Mouse (Mus musculus) splenic B cell, adult 2 months (primary cell): ENCODE measurements around the gene Olfr550.

Experiments used
- DNase-seq: peaks from one replicate; pipeline ENCODE4 v3.0.0-alpha.2; 2011; ENCODE audit warnings: low read depth, low spot score
- H3K27me3 ChIP-seq: 2 replicates; pipeline ENCODE4 v1.6.1; 2012; ENCODE audit warnings: mild to moderate bottlenecking, low read length, moderate library complexity, mixed read lengths; ENCODE audit not compliant: control insufficient read depth, poor library complexity, insufficient read depth, severe bottlenecking
- H3K36me3 ChIP-seq: 2 replicates; pipeline ENCODE4 v1.6.1; 2012; ENCODE audit warnings: mild to moderate bottlenecking, low read length, moderate library complexity, mixed read lengths; ENCODE audit not compliant: control insufficient read depth, poor library complexity, insufficient read depth, severe bottlenecking

The Olfr550 gene

DNA sequence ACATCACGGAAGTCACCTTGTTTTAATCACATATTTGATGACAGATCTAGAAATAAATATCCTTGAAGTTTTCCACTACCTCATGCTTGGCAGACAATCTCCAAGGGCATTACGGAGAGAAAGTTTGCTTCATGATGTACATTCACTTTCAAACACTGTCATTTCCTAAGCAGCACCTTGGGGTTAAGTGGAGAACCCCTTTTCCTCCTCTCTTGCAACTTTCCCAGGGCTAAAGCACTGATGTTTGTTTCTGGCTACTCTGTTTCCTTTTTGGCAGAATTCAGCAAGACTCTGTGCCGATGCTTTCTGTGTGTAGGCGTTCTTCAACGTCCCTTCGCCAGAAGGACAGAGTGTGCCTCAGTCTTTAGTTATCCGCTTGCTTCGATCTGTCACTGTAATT lies at the start of gene Olfr550:
TSS of gene Olfr550 (plus strand) at position 301 of the 400 bp plus-strand sequence.
- Histone ChIP-seq H3K27me3 (no peaks in the 10 kb centered on the region), H3K36me3 (no peaks in the 10 kb centered on the region)
- no peak for DNase-seq

DNA sequence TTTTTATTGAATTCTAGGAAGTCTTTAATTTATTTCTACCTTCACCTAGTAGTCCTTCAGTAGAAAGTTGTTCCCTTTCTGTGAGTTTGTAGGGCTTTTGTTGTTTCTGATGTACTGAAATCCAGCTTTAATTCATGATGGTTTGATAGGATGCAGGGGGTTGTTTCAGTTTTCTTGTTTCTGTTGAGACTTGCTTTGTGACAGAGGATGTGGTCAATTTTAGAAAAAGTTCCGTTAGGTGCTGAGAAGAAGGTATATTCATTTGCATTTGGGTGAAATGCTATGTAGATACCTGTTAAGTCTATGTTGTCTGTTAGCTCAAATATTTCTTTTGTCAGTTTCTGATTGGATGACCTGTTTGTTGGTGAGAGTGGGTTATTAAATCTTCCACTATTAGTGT lies 42.2 kb upstream of the Olfr550 start:
- Histone ChIP-seq H3K36me3 (no peaks in the 10 kb centered on the region), H3K27me3 (no peaks in the 10 kb centered on the region)
- no peak for DNase-seq

DNA sequence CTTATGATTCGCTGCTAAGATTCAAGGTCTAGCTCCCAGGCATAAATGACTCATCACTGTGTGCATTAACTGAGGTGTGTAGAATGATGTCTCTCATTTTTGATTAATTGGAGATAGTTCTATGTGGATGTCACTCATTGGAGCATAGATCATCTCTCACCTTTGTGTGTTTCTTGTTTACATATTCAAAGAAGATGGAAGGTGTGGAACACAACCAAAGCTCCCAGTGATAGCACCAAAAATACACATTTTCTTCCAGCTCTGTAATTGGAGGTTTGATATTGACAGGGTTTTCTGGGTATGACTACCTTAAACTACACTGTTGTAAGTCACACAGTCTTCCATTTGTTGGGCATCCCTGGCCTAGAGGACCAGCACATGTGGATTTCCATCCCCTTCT lies 36.8 kb upstream of the Olfr550 start, which contains the start of gene Olfr547:
TSS of gene Olfr547 (plus strand) at position 301 of the 400 bp plus-strand sequence.
- DNase-seq = no peak
- H3K27me3 ChIP-seq = no peaks in the 10 kb centered on the region
- no peaks in the 10 kb centered on the region for H3K36me3 ChIP-seq

DNA sequence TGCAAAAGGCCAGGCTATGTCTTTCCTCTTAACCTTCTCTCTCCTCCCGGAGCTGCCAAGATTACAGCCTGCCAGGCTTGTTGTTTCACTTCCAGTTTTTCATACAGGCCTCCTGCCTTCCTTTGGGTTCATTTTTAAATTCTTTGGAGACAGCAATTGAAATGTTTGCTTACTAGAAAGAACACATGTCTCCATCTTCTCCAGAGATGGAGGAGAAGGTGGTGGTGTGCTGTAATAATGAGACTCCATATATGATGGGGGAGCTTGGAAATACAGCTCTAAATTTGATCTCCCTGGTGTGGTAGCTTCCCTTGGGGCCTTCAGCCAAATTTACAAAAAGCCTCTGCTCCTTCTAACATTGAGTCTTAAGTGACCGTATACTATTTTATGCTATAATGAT lies 30.6 kb upstream of the Olfr550 start, which contains the start of gene Olfr548-ps1:
TSS of gene Olfr548-ps1 (plus strand) at position 301 of the 400 bp plus-strand sequence.
- H3K36me3 ChIP-seq = no peaks in the 10 kb centered on the region
- no peaks in the 10 kb centered on the region for H3K27me3 ChIP-seq
- no peak for DNase-seq

DNA sequence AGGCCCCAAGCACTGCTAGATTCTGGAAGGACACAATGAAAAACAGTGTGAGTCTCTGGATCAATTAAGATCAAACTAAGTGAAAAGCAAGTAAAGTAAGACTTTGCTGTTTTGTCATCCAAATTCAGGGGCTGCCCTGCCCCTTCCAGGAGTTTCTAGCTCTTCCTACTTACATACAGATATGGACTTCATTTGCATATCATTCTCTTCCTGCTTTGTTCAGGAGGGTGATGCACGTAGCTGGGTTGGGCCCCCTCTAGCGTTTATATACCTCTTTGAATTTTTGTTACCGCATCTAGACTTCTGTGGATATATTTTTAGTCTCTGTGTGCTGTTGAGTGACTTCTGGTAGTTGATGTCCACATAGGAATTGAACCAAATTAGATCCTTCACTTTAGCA lies 30.0 kb upstream of the Olfr550 start:
- DNase-seq = no peak
- Histone ChIP-seq H3K36me3 (no peaks in the 10 kb centered on the region), H3K27me3 (no peaks in the 10 kb centered on the region)

DNA sequence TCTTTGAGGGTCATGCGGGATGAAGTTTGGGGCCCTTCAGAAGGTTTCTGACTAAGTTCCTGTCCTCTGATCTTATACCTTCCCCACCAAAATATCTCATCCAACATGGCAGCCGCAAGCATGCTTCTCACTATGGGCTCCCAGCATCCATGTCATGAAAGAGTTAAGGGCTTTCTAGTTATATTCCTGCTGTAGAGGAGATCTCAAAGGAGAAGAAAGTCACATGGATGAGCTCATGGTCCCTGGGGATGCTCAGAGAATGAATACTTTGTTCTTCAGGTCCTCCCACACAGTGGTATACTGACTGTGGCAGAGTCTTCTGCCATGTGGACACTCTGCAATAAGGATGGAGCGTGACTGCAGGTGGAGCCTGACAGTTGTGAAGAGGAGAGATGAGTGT lies 21.7 kb upstream of the Olfr550 start, which contains the start of gene Olfr549:
TSS of gene Olfr549 (plus strand) at position 301 of the 400 bp plus-strand sequence.
- no peak for DNase-seq
- Histone ChIP-seq H3K27me3 (no peaks in the 10 kb centered on the region), H3K36me3 (no peaks in the 10 kb centered on the region)

DNA sequence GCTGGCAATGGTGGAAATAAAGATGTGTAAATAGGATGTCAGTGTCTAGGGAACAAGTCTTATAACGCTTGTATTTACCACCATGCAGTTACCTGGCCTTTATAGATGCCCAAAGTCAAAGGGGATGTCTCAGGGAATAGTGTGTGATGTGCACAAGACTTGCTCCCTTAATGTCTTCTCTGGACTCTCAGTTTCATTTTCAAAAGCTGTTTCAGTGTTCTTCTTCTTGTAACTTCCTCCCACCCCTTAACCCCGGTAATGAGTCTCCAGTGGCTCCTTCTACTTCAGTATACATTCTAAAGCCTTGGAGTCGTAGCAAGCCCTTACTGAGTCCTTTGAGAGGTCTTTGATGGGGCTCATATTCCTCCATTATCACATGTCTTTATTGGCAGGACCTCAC lies 18.0 kb upstream of the Olfr550 start:
- peak; percentile 26 for DNase-seq
- H3K27me3 ChIP-seq = no peaks in the 10 kb centered on the region
- H3K36me3 ChIP-seq = no peaks in the 10 kb centered on the region

DNA sequence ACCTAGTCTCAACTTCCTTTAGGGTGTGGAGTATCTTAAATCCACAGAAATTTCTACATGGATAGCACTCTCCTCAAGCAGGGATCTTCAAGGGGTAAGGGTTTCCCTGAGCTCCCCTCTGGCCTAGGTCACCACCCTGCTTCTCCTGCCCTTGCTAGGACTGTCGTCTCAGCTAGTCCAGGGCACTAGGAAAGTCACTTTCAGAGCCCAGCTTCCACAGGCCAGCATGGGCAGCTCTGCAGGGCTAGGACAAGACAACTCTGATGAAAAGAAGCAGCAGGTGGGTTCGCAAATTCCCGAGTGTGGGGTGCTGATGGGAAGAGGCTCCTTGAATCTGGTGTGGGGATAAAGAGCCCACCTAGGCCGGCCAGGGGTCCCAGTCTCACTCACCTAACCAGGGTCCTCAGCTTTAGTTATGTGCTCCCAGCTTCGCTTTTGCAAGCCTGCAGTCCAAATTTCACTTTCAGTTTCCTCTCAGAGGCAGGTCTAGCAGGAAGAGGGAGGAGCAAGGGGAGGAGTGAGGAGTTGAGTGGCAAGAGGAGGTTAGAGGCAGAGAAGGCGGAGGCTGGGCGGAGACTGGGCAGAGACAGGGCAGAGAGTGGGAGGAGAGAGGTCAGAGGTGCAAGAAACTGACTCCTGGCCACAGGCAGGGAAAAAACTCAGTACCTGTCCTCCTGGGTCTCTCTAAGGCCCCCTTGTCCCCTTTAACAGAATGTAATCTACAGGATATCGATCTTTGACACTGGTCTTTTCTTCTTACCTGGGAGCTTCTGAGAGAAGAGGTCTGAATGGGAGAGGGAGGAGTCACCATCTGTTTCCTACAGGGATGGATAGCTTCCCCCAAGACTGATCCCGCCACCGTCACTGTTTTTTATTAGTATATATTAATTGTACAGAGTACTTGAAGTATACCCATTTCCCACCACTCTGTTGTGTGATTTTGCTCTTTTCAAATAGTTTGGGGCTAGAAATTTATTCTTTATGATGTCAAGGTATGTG lies 5.9 kb upstream of the Olfr550 start, which contains the start of gene Trim21:
TSS of gene Trim21 (minus strand) at position 488 of the 999 bp plus-strand sequence.
- no peaks in the 10 kb centered on the region for H3K27me3 ChIP-seq
- 0 out of 2 replicates have a peak, but pooled peaks cover 8% of the 10 kb centered on the region for H3K36me3 ChIP-seq
- peak; percentile 92 for DNase-seq

DNA sequence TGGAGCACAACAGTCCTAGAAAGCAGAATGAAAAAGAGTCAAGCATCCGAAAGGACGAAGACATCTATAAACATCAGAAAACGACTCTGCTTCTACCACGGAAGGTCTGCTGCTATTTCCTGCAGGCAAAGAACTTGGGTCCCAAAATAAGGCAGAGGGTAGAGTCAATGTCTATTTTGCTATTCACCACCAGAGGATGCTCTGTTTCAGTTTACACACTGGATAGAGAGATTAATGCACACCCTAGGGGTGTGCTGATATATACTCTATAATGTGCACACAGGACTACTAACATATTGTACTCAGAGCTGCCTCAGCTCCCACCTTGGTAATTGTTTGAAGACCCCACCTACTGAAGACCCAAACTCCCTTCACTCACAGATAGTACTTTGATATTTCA lies 5.0 kb upstream of the Olfr550 start:
- no peaks in the 10 kb centered on the region for H3K27me3 ChIP-seq
- DNase-seq = no peak
- H3K36me3 ChIP-seq = 0 out of 2 replicates have a peak, but pooled peaks cover 3% of the 10 kb centered on the region

DNA sequence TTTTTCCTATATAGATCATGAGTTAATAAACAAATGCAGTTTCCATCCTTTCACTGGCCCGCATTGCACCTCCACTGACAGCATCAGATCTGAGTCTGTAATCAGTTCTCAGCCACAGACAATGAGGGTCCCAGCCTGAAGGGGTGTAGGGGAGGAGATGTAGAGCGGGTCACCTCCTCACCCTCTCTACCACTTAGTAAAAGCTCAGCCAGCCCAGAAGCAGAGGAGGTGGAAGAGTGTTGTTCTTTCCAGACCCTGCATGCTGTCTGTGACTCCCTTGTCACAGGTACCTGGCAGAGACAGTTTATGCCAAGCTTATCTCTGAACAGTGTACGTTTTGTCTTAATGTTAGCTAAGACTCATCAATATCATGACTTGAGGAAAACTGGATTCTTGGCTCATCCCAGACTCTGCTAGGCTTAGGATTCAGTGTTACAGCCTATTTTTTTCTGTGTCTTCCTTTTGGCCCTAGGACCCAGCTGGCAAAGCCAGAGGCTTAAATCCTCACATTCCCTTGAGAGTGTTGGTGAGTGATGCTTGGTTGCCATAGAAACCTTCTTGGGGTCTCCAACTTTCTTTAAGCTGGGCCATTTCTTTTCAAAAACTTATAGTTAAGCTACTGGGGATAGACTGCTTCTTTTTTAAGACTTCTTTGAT lies 2.1 kb downstream of the Olfr550 start:
- H3K27me3 ChIP-seq = no peaks in the 10 kb centered on the region

DNA sequence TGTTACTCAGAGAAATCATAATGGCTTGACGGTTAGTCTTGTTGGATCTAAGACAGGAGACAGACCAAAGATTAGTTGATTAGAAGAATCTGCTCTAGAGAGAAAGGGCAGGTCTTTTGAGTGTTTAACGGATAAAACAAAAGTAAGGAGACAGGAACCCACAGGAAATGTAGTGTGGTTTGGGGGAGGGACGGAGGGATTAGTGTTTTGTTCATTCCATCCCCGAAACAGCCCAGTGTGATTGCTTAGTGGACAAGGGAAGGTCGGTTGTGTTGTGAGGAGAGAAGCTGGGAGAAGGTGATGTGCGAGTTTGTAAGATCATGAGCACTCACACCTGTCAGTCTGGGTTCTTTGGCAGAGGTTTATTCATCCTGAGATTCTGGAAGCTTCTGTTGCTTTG lies 4.8 kb downstream of the Olfr550 start:
- Histone ChIP-seq H3K27me3 (no peaks in the 10 kb centered on the region), H3K36me3 (no peaks in the 10 kb centered on the region)
- DNase-seq = no peak

More for the DNA sequence above, 2.1 kb downstream of the Olfr550 start:
- DNase-seq = no peak
- H3K36me3 ChIP-seq = no peaks in the 10 kb centered on the region

DNA sequence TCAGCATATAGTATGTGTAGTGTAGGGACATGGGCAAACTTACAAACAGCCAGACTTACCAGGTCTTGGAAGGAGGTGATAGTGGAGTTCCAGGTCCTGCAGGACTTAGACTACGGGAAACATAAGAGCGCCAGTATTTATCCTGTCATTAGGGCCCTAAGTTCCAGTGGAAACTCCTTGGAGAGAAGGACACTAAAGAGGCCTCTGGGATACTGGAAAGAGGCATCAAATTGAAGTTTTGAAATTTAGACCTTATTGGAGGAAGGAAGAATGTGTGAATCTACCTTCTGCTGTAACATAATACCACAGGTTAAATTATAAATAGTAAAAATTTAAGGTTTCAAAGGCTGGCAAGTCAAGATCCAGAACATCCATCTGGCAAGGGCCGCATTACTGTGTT lies 20.5 kb downstream of the Olfr550 start, which contains the start of gene Olfr551:
TSS of gene Olfr551 (minus strand) at position 101 of the 400 bp plus-strand sequence.
- DNase-seq = no peak
- no peaks in the 10 kb centered on the region for H3K27me3 ChIP-seq
- no peaks in the 10 kb centered on the region for H3K36me3 ChIP-seq

DNA sequence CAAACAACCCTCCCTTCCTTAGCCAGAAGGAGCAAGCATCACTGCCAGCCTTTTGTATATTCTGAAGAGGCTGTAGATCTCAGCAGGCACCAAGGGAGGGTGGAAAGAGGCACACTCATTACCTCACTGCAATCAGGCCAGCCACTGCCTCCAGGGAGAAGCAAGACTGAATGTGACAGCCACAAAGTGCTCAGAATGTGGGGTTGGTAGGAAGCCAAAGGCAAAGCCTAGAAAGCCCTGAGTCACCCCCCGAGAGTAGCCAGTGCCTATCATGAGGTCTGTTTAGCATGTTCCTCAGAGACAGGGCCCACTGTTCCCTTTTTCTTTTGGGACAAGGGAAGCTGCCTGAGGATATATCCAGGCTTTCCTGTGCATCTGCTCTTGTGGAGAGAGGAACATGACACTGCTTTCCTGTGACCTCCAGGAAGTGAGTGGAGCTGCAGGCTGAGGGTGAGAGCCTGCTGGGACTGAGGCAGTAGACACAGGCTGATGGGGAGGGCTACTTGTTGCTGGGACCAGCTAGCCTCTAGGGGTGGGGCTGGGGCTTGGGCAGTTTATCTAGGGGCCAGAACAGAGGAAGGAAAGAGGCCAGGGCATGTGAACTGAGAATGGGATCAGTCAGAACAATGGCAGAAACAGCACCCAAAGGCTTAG lies 26.3 kb downstream of the Olfr550 start, which contains the start of gene Olfr552:
TSS of gene Olfr552 (plus strand) at position 393 of the 654 bp plus-strand sequence.
- Histone ChIP-seq H3K27me3 (no peaks in the 10 kb centered on the region), H3K36me3 (no peaks in the 10 kb centered on the region)
- no peak for DNase-seq

DNA sequence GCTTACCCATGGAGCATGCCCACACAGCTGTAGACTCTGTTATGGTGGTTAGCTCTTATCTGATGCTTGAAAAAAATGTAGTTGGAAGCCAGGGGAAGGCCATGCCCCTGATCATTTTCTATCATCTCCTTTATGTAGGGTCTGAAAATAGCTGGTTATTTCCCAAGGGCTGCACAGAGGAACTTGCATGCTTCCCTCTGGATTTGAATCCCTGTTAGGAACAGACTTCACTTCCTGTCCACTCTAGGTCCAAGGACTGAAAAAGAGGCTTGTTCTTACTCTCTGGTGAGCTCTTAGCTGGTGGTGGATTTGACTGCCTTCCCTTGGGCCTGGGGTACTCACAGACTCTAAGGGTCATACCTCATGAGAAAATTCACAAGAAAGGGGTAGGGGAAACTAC lies 46.9 kb downstream of the Olfr550 start, which contains the start of gene Olfr553:
TSS of gene Olfr553 (minus strand) at position 101 of the 400 bp plus-strand sequence.
- no peaks in the 10 kb centered on the region for H3K36me3 ChIP-seq
- DNase-seq = no peak
- H3K27me3 ChIP-seq = no peaks in the 10 kb centered on the region; the same call in 1 of the 2 replicates
